Mouse (Mus musculus) kidney, adult 9 months (tissue): ENCODE data around the gene Vmo1.
"Not testable (repeated sequence)": the region's sequence is repeated elsewhere in the genome, so short reads cannot be mapped to it uniquely, and the experiment has no call there.

Experiments used
- DNase-seq: peaks from one replicate; pipeline ENCODE4 v3.0.0; 2022

Vmo1 gene

DNA sequence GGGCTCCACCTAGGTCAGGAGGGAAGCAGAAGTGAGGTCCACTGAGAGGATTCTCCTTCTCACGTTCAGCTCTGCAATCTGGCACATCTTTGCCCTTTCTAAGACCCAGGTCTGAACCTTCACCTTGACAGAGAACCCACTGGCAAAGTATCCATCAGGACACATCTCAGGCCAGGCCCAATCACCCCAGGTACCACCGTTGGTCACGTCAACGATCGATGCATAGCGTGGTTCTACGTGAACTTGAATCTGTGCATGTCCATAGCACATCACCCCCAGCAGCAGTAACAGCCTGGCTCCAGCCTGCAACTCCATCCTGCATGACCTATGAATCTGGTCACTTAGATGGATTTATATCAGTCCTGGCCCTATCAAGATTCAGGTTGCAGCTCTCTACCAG lies at the start of gene Vmo1:
Gene Vmo1, minus strand, starts transcription at position 329 of the 400 bp plus-strand sequence.
- no peak for DNase-seq

DNA sequence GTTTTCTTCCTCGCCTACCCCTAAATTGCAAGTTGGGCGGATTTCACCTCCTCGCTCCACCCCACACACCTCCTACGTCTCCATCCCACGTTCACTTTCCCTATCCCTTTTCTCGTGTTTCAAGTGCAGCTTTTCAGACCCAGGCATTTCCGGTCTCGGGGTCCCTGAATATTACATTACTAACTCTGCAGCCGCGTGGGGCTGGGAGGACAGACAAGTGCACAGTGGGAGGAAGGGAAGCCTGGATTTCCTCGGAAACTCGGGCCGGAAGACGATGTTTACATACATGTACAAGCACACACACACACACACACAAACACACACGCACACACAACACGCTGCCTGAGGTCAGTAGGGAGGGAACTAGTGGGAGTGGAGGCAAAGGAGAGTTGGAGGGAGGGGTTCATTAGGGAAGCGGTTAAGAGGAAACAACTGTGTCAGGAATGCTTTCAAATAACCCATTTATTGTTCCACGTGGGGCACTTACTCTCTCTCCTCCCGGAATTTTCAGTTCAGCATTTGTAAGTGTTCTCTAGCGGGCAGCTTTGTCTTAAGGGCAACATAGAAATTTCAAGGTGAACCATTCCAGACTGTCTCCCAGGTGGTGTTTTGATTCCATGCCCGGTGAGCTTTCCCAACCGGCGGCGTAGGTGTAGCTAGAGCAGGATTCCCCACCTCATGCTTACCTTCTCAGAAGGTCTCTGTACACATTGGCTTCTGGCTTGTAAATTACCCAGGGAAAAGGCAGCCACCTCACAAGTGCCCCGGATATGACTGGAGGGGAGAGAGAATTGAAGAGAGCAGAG lies 49.3 kb upstream of the Vmo1 start:
- peak; percentile 58 for DNase-seq

DNA sequence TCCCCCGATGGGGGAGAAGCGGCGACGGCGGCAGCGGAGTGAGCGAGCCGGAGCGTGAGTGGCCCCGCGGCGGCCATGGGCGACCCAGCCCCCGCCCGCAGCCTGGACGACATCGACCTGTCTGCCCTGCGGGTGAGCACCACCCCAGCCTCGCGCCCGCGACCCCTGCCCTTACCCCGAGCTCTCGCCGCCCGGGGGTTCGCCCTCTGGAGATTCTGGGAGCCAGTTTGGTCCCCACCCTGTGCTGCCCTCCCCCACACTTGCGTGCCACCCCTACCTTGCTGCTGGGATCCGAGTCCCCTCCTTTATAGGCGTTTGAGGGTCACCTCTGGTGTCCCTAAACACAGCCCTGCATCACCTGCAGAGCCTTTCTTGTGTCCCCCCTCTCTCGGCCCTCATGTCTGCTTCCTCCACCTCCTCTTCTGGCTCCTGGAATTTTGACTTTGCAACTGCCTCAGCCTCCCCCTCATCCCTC lies 48.6 kb upstream of the Vmo1 start:
- DNase-seq = no peak

DNA sequence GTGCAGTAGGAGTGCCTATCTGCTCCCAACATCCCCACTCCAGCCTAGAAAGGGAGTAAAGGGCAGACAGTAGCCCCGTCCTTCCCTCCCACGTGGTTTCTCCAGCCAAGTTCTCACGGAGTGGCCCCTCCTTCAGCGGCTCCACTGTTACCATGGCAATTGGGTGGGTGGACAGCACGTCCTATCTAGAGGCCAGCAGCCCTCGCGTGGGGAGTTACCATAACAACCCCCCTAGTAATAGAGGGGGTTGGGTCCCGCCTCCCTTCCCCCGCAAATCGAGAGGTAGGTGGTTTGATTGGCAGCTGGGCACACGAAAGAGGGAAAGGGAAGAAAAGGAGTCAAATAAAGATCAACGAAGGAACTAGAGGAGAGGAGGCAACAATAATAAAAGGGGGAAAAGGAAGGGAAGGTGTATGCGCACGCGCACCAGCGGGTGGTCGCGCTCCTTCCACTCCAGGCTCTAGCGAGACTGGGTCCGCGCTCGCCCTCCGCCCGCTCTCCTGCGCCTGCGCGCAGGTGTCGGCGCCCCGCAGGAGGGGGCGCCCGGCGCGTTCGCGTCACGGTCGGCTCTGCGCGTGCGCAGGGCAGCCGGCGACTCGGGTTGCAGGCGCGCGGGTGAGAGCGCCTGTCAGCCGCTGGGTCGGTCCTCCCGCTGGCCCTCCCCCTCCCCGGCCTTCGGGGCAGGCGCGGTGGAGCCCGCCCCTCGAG lies 48.0 kb upstream of the Vmo1 start, which contains the start of gene Mink1:
Gene Mink1, plus strand, starts transcription at position 595 of the 708 bp plus-strand sequence.
- DNase-seq = peak; percentile 95

GRCm38 (mm10) chr11:70561937-70562286 lies 47.5 kb upstream of the Vmo1 start:
- DNase-seq = no peak

GRCm38 (mm10) chr11:70557545-70557944 lies 43.1 kb upstream of the Vmo1 start:
- DNase-seq = no peak

DNA sequence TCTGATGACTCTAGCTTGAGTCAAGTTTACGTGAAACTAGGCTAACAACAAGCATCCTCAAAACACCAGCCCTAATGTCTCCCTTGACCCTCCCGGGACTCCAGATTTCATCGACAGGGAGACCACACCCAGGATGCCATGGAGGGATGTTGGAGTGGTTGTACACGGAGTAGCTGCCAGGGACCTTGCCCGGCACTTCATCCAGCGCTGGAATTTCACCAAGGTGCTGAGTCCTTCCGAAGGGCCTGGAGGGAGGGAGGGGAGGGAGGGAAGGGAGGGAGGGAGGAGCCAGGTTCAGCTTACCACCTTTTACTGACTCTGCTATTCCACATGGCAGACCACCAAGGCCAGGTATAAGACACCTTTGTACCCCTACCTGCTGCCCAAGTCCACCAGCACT lies 39.5 kb upstream of the Vmo1 start:
- DNase-seq = no peak

DNA sequence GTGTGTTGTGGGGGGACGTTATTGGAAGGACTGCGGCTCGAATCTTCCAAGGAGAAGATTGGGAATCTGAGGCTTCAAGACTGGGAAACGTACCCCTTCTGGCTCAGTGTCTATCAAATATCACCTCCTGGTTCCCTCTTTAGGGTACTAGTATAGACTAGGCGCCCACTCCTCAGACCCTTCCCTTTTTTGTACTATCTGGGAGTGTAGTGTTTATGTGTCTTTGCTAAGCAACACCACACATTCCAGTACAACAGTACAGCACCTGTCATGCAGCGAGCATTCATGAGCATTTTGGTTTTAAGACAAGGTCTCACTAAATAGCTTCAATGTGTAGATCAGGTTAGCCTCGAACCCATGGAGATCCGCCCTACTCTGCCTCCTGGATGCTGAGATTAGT lies 37.1 kb upstream of the Vmo1 start:
- DNase-seq = no peak

GRCm38 (mm10) chr11:70544496-70544895 lies 30.1 kb upstream of the Vmo1 start:
- DNase-seq = no peak

DNA sequence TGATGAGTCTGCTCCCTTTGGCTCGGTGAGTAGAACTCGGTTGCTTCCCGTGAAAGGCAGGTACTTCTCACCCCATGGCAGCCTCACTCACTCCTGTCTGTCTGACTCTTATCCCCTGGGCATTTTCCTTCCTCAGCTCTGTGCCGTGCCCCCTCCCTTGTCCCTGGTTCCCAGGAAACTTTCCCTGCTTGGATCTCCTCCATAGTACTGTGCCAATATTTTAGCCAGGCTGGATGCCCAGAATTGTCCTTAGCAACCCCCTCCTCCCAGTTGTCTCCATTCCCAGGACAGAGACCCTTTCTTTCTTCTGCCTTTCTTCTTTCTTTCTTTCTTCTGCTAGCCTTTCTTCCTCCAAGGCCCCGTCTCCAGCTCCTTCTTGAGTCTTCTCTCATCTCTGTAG lies 27.0 kb upstream of the Vmo1 start:
- DNase-seq = no peak

GRCm38 (mm10) chr11:70540928-70541327 lies 26.5 kb upstream of the Vmo1 start:
- no peak for DNase-seq

- DNase-seq = peak; percentile 90
These were observed 25.6 kb upstream of the Vmo1 start, which contains the start of gene Pld2 for GRCm38 (mm10) chr11:70539877-70540587. TSS of gene Pld2 (plus strand) at chr11:70540064.

DNA sequence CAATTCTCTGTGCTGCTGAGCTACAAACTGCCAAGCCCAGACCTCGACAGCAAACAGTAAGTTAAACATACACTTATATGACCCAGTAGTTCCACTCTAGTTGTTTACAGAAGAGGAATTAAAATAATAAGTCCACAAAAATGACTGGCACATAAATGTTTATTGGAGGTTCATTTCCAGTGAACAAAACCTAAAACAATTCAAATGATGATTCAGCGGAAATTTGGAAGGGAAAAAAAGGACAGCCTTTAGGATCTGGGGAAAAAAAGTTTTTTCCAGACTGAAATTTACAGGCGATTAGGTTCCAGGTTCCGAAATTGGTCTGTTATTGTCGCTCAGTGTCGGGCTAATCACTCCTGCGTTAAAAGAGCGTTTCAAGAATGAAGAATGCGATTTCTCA lies 25.0 kb upstream of the Vmo1 start:
- no peak for DNase-seq

DNA sequence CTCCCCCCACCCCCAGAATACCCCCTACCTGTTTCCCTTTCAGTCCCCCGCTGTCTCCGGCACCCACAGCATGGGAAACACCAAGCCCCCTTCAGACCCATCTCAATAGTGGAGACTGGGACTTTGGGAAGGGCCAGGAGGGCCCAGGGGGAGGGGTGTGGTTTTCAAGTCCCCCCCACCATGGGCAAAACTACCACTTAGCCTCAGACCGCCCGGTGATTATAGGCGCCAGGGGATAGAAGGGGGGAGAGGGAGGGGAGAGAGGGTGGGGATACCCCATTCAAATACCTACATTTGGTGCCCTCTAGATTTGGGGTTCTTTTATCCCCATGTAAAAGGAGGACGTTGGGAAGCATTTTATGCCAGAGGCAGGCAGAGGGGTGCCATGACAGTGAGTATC lies 18.4 kb upstream of the Vmo1 start, which contains the start of gene Gm40193:
Gene Gm40193, minus strand, starts transcription at position 101 of the 400 bp plus-strand sequence.
- no peak for DNase-seq

GRCm38 (mm10) chr11:70531065-70531464 lies 16.6 kb upstream of the Vmo1 start:
- not testable (repeated sequence) for DNase-seq

- DNase-seq = no peak
These were observed 14.2 kb upstream of the Vmo1 start for GRCm38 (mm10) chr11:70528610-70529009.

GRCm38 (mm10) chr11:70526211-70526610 lies 11.8 kb upstream of the Vmo1 start:
- no peak for DNase-seq

DNA sequence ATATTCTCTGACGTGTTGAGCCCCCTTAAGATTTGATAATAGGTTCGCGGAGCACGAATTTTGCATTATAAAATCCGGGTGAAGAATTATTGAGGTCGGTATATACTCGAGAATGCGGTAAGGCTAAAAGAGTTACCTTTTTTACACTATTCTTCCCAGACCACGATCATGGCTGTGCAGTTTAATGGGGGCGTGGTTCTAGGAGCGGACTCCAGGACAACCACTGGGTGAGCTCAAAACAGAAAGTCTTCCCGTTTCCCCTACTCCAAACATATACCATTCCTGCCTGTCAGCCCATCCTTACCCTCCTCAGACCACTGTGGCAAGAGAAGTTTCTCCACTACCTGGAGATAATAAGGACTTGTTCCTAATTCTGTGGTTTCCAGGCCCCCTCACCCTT lies 11.3 kb upstream of the Vmo1 start:
- DNase-seq = no peak

DNA sequence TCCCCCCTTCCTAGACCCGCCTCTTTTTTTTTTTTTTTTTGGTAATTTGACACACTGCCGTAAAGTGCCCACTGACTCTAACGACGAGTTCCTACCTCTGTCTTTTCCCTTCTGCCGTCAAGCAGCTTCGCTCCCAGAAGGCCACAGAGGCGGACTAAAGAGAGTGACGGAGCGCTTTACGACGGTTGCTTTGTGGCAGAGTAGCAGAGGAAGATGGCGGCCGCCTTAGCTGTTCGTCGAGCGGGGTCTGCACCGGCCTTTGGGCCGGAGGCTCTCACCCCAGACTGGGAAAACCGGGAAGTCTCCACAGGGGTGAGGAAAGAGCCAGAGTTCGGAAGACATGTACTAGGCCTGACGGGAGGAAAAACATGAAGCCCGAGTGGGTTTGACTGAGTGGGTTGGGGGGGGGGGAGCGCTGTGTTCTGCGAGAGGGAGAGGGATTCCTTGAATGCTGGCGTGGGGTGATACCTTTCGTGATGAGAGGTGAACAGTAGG lies 10.8 kb upstream of the Vmo1 start, which contains the start of gene Psmb6:
Gene Psmb6, plus strand, starts transcription at position 184 of the 495 bp plus-strand sequence.
- DNase-seq = peak; percentile 96

- no peak for DNase-seq
These were observed 10.4 kb upstream of the Vmo1 start for GRCm38 (mm10) chr11:70524782-70525181.

DNA sequence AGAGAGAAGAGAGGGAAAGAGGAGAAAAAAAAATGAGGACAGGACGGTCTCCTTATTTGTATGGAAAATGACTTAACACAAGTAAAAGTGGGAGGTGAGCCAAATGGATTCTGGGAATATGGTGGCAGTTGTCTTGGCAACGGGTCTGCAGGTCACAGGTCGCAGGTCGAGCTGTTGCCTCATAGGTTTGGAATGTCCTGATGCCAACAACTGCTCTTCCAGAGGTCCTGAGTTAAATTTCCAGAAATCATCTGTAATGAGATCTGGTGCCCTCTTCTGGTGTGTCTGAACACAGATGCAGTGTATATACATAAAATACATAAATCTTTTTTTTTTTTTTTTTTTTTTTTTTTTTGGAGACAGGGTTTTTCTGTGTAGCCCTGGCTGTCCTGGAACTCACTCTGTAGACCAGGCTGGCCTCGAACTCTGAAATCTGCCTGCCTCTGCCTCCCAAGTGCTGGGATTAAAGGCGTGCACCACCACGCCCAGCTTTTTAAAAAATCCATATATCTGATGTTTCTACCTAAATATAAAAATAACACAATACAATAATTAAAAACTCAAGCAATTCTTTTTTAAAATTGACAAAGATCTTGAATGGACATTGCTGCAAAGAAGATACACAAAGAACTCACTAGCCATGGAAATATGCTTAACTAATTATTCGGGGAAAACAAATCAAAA lies 9.0 kb upstream of the Vmo1 start:
- DNase-seq = not testable (repeated sequence)

DNA sequence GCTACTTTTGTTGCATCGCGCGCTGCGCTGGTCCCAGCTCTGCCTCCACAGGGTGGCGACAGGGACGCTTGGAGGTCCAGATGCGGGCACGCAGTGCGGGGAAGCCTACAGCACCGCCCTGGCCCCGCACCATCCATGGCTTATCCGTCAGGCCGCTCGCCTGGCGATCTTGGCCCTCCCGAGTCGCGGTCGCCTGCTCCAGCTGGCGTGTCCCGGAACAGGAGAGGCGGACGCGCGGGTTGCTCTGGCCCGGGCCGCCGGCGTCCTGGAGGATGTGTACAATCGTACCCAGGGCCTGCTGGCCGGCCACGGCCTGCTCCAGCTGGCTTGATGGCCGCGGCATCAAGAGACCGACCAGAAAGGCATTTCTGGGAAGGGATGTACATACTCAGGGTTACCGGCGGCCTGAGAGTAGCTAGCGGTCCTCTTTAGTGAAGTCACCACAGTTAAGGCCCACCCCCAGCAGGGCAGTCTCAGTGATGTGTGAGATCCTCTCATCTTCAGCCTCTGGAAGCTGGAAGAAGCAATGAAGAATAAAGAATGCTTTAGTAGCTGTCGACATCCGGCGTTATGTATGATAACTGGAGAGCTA lies 5.9 kb upstream of the Vmo1 start:
- DNase-seq = no peak
